Mouse (Mus musculus): Measurements from ENCODE around the gene Tcf23. TPM values are rescaled to one million over a fixed set of nuclear protein-coding genes. Genes with fewer than 3 reads are reported as not detected.

Tcf23 gene
- polyA plus RNA-seq, 1 experiment = 1.0 TPM

GRCm38 (mm10) chr5:30924614-30925013 is 43.8 kb upstream of the Tcf23 start:
- Histone ChIP-seq H3K27ac (ENCODE audit: control insufficient read depth, insufficient read depth, low read depth, low read length) (no peak overlapping the region), H3K36me3 (ENCODE audit: control insufficient read depth, insufficient read depth, low read length) (no peaks in the 10 kb centered on the region), H3K4me3 (ENCODE audit: control insufficient read depth, low read depth, low read length) (no peak overlapping the region), H3K4me1 (ENCODE audit: control insufficient read depth, insufficient read depth, low read length) (peaks cover 21% of the 10 kb centered on the region), H3K27me3 (ENCODE audit: control insufficient read depth, insufficient read depth, low read length) (no peaks in the 10 kb centered on the region)
- no peak for TF ChIP-seq CTCF (IDR thresholded peaks at IDR 0.05; ENCODE audit: control insufficient read depth, insufficient read depth, insufficient replicate concordance, low read depth, low read length)
- no peak for TF ChIP-seq POLR2A (IDR thresholded peaks at IDR 0.05; ENCODE audit: control insufficient read depth, low read depth, low read length)

GRCm38 (mm10) chr5:30925217-30925616 is 43.2 kb upstream of the Tcf23 start:
- Histone ChIP-seq H3K27me3 (ENCODE audit: control insufficient read depth, insufficient read depth, low read length) (no peaks in the 10 kb centered on the region), H3K36me3 (ENCODE audit: control insufficient read depth, insufficient read depth, low read length) (no peaks in the 10 kb centered on the region), H3K27ac (ENCODE audit: control insufficient read depth, insufficient read depth, low read depth, low read length) (no peak overlapping the region), H3K4me1 (ENCODE audit: control insufficient read depth, insufficient read depth, low read length) (peaks cover 20% of the 10 kb centered on the region), H3K4me3 (ENCODE audit: control insufficient read depth, low read depth, low read length) (no peak overlapping the region)
- no peak for TF ChIP-seq CTCF (IDR thresholded peaks at IDR 0.05; ENCODE audit: control insufficient read depth, insufficient read depth, insufficient replicate concordance, low read depth, low read length)
- TF ChIP-seq POLR2A (IDR thresholded peaks at IDR 0.05; ENCODE audit: control insufficient read depth, low read depth, low read length) = no peak

- Histone ChIP-seq H3K27ac (ENCODE audit: control insufficient read depth, insufficient read depth, low read depth, low read length) (no peak overlapping the region), H3K4me3 (ENCODE audit: control insufficient read depth, low read depth, low read length) (no peak overlapping the region), H3K4me1 (ENCODE audit: control insufficient read depth, insufficient read depth, low read length) (peaks cover 12% of the 10 kb centered on the region), H3K27me3 (ENCODE audit: control insufficient read depth, insufficient read depth, low read length) (no peaks in the 10 kb centered on the region), H3K36me3 (ENCODE audit: control insufficient read depth, insufficient read depth, low read length) (no peaks in the 10 kb centered on the region)
- no peak for TF ChIP-seq CTCF (IDR thresholded peaks at IDR 0.05; ENCODE audit: control insufficient read depth, insufficient read depth, insufficient replicate concordance, low read depth, low read length)
- no peak for TF ChIP-seq POLR2A (IDR thresholded peaks at IDR 0.05; ENCODE audit: control insufficient read depth, low read depth, low read length)
These were observed 42.4 kb upstream of the Tcf23 start for GRCm38 (mm10) chr5:30926073-30926472.

- Histone ChIP-seq H3K27me3 (ENCODE audit: control insufficient read depth, insufficient read depth, low read length) (no peaks in the 10 kb centered on the region), H3K4me1 (ENCODE audit: control insufficient read depth, insufficient read depth, low read length) (no peaks in the 10 kb centered on the region), H3K36me3 (ENCODE audit: control insufficient read depth, insufficient read depth, low read length) (no peaks in the 10 kb centered on the region), H3K27ac (ENCODE audit: control insufficient read depth, insufficient read depth, low read depth, low read length) (no peak overlapping the region), H3K4me3 (ENCODE audit: control insufficient read depth, low read depth, low read length) (no peak overlapping the region)
- TF ChIP-seq POLR2A (IDR thresholded peaks at IDR 0.05; ENCODE audit: control insufficient read depth, low read depth, low read length) (no peak), CTCF (IDR thresholded peaks at IDR 0.05; ENCODE audit: control insufficient read depth, insufficient read depth, insufficient replicate concordance, low read depth, low read length) (no peak)
These were observed 40.4 kb upstream of the Tcf23 start for GRCm38 (mm10) chr5:30927945-30928529.

GRCm38 (mm10) chr5:30930121-30930520 is 38.3 kb upstream of the Tcf23 start:
- TF ChIP-seq CTCF (IDR thresholded peaks at IDR 0.05; ENCODE audit: control insufficient read depth, insufficient read depth, insufficient replicate concordance, low read depth, low read length) = peak; percentile 19; the same call in 1 of the 2 replicates
- no peak for TF ChIP-seq POLR2A (IDR thresholded peaks at IDR 0.05; ENCODE audit: control insufficient read depth, low read depth, low read length)
- Histone ChIP-seq H3K4me3 (ENCODE audit: control insufficient read depth, low read depth, low read length) (no peak overlapping the region), H3K4me1 (ENCODE audit: control insufficient read depth, insufficient read depth, low read length) (no peaks in the 10 kb centered on the region), H3K27ac (ENCODE audit: control insufficient read depth, insufficient read depth, low read depth, low read length) (no peak overlapping the region), H3K36me3 (ENCODE audit: control insufficient read depth, insufficient read depth, low read length) (no peaks in the 10 kb centered on the region), H3K27me3 (ENCODE audit: control insufficient read depth, insufficient read depth, low read length) (no peaks in the 10 kb centered on the region)

- H3K4me1 ChIP-seq (ENCODE audit: control insufficient read depth, insufficient read depth, low read length) = no peaks in the 10 kb centered on the region
- no peaks in the 10 kb centered on the region for H3K36me3 ChIP-seq (ENCODE audit: control insufficient read depth, insufficient read depth, low read length)
- H3K4me3 ChIP-seq (ENCODE audit: control insufficient read depth, low read depth, low read length) = no peak overlapping the region
- TF ChIP-seq CTCF (IDR thresholded peaks at IDR 0.05; ENCODE audit: control insufficient read depth, insufficient read depth, insufficient replicate concordance, low read depth, low read length) = no peak
- no peak for TF ChIP-seq POLR2A (IDR thresholded peaks at IDR 0.05; ENCODE audit: control insufficient read depth, low read depth, low read length)
- no peaks in the 10 kb centered on the region for H3K27me3 ChIP-seq (ENCODE audit: control insufficient read depth, insufficient read depth, low read length)
- H3K27ac ChIP-seq (ENCODE audit: control insufficient read depth, insufficient read depth, low read depth, low read length) = no peak overlapping the region
These were observed 37.6 kb upstream of the Tcf23 start for GRCm38 (mm10) chr5:30930846-30931245.

- Histone ChIP-seq H3K27me3 (ENCODE audit: control insufficient read depth, insufficient read depth, low read length) (no peaks in the 10 kb centered on the region), H3K4me1 (ENCODE audit: control insufficient read depth, insufficient read depth, low read length) (no peaks in the 10 kb centered on the region), H3K36me3 (ENCODE audit: control insufficient read depth, insufficient read depth, low read length) (no peaks in the 10 kb centered on the region), H3K4me3 (ENCODE audit: control insufficient read depth, low read depth, low read length) (no peak overlapping the region), H3K27ac (ENCODE audit: control insufficient read depth, insufficient read depth, low read depth, low read length) (no peak overlapping the region)
- TF ChIP-seq POLR2A (IDR thresholded peaks at IDR 0.05; ENCODE audit: control insufficient read depth, low read depth, low read length) = no peak
- no peak for TF ChIP-seq CTCF (IDR thresholded peaks at IDR 0.05; ENCODE audit: control insufficient read depth, insufficient read depth, insufficient replicate concordance, low read depth, low read length)
These were observed 37.1 kb upstream of the Tcf23 start for GRCm38 (mm10) chr5:30931378-30931777.
